Mouse (Mus musculus) ES-E14 (cell line): ENCODE results near the gene Nek8.

Source experiments
- CHD2 ChIP-seq: IDR thresholded peaks from 2 replicates; pipeline ENCODE4 v1.6.1; 2014; ENCODE audit warnings: mild to moderate bottlenecking, low read depth, low read length, inconsistent platforms
- HCFC1 ChIP-seq: IDR thresholded peaks from 2 replicates; pipeline ENCODE4 v1.6.1; 2012; ENCODE audit warnings: low read length, inconsistent platforms, borderline replicate concordance; ENCODE audit not compliant: insufficient read depth
- MAFK ChIP-seq: IDR thresholded peaks from 2 replicates; pipeline ENCODE4 v1.6.1; 2014; ENCODE audit warnings: mild to moderate bottlenecking, low read depth, low read length, inconsistent platforms; ENCODE audit not compliant: insufficient read depth
- ZC3H11A ChIP-seq: IDR thresholded peaks from 2 replicates; pipeline ENCODE4 v1.6.1; 2012; ENCODE audit warnings: low read depth, mild to moderate bottlenecking, inconsistent platforms, low read length, borderline replicate concordance
- ZNF384 ChIP-seq: IDR thresholded peaks from 2 replicates; pipeline ENCODE4 v1.6.1; 2012; ENCODE audit warnings: low read depth, low read length, inconsistent platforms

DNA sequence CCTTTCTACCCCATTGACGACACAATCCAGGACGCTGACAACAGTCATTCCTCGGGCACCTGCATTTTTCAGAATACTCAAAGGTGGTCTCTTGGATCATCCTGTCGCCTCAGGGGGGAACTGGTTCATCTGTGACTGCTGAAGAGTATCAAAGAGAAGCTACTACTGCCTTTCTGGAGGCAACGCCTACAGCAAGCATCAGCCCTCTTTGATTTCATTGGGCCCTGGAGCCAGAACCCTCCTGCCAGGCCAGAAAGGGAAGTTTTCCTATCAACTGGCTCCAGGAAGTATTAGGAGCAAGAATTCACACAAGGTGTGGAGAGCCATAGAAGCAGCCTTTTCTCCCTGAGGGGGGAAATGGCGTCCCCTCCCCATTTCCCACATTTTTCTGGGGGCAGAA, 9.8 kb downstream of the Nek8 start:
- TF ChIP-seq ZNF384 (no peak), ZC3H11A (no peak), CHD2 (no peak), MAFK (no peak), HCFC1 (no peak)
